Mouse (Mus musculus): Measurements from ENCODE around the gene Slc2a8. TPM values are rescaled to one million over a fixed set of nuclear protein-coding genes. Genes with fewer than 3 reads are reported as not detected.

Gene Slc2a8
- polyA plus RNA-seq, 1 experiment from 2014 or later: 22.3 TPM

DNA sequence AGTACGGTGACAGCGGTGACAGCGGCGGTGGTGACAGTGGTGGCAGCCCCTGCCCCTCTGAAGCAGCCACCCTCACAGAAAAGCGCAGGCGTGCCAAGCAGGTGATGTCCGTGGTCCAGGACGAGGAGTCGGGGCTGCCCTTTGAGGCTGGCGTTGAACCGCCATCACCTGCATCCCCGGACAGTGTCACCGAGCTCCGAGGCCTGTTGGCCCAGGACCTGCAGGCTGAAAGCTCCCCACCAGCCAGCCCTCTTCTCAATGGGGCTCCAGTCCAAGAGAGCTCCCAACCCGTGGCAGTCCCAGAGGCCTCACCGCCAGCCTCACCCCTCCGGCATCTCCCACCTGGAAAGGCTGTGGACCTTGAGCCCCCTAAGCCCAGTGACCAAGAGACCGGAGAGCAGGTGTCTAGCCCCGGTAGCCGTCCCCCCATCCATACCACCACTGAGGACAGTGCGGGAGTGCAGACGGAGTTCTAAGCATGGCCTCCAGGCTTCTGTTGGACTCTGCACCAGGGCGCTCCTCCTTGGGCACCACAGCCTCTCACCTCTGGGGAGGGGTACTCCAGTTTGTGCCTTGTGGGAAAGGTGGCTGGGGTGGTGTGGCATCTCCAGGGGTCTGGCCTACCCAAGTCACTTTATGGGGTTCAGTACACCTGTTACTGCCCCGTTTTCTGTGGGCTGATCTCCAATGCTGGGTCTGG lies 58.2 kb downstream of the Slc2a8 start:
- no peaks in the 10 kb centered on the region for H3K27me3 ChIP-seq (ENCODE audit: low read depth, poor library complexity, severe bottlenecking)
- peaks cover 68% of the 10 kb centered on the region for H3K36me3 ChIP-seq
- 0 out of 2 replicates have a peak overlapping the region, but pooled peaks have one; percentile 20 for H3K27ac ChIP-seq
- 94% methylated on average over 24 of the region's 24 CpGs for WGBS
- peaks cover 24% of the 10 kb centered on the region for H3K4me1 ChIP-seq
- no peaks in the 10 kb centered on the region for H3K9me3 ChIP-seq (replicated peaks)
- no peak overlapping the region for H3K4me3 ChIP-seq
- DNase-seq (ENCODE audit: low spot score): no peak

Other genes with a start within 250 kb of the Slc2a8 start
- gene 6330409D20Rik, start 241.1 kb downstream of the Slc2a8 start, polyA plus RNA-seq (2016; fragmentation: Nextera tagmentation; extraction: Ambion mirVana): 0.14 TPM in 1 of 2 replicates, not detected in the other
- 52.9 and 61.1 TPM in 2 replicates for gene Tor2a, start 224.8 kb downstream of the Slc2a8 start, polyA plus RNA-seq (2016; fragmentation: Nextera tagmentation; extraction: Ambion mirVana)
- 0.23 and 0.38 TPM in 2 replicates for gene Ttc16, start 206.4 kb downstream of the Slc2a8 start, polyA plus RNA-seq (2016; fragmentation: Nextera tagmentation; extraction: Ambion mirVana)
- gene Ptrh1, start 206.3 kb downstream of the Slc2a8 start, polyA plus RNA-seq (2016; fragmentation: Nextera tagmentation; extraction: Ambion mirVana): 5.3 and 5.6 TPM in 2 replicates
- gene Cfap157, start 197.7 kb downstream of the Slc2a8 start, polyA plus RNA-seq (2016; fragmentation: Nextera tagmentation; extraction: Ambion mirVana): 0.26 and 1.3 TPM in 2 replicates
- gene Stxbp1, start 134.8 kb downstream of the Slc2a8 start, polyA plus RNA-seq (2016; fragmentation: Nextera tagmentation; extraction: Ambion mirVana): 10.9 and 12.9 TPM in 2 replicates
- 40.9 and 47.9 TPM in 2 replicates for gene Fam129b, start 106.0 kb downstream of the Slc2a8 start, polyA plus RNA-seq (2016; fragmentation: Nextera tagmentation; extraction: Ambion mirVana)
- 194 and 232 TPM in 2 replicates for gene Rpl12, start 20.5 kb downstream of the Slc2a8 start, polyA plus RNA-seq (2016; fragmentation: Nextera tagmentation; extraction: Ambion mirVana)
- 5.3 and 7.5 TPM in 2 replicates for gene Lrsam1, start 20.5 kb downstream of the Slc2a8 start, polyA plus RNA-seq (2016; fragmentation: Nextera tagmentation; extraction: Ambion mirVana)
- gene Garnl3, start 149.6 kb upstream of the Slc2a8 start, polyA plus RNA-seq (2016; fragmentation: Nextera tagmentation; extraction: Ambion mirVana): 8.6 and 9.4 TPM in 2 replicates
- 40.1 and 51.8 TPM in 2 replicates for gene Angptl2, start 234.0 kb upstream of the Slc2a8 start, polyA plus RNA-seq (2016; fragmentation: Nextera tagmentation; extraction: Ambion mirVana)

Data from limb, embryonic 10.5 days (tissue).